Mouse (Mus musculus): ENCODE measurements at regions not wholly inside any gene's neighbourhood (a gene's known extent, or its start where the extent isn't known, plus 50 kb on each side); places are given as distances from the start of the nearest gene placed in this dataset.

DNA sequence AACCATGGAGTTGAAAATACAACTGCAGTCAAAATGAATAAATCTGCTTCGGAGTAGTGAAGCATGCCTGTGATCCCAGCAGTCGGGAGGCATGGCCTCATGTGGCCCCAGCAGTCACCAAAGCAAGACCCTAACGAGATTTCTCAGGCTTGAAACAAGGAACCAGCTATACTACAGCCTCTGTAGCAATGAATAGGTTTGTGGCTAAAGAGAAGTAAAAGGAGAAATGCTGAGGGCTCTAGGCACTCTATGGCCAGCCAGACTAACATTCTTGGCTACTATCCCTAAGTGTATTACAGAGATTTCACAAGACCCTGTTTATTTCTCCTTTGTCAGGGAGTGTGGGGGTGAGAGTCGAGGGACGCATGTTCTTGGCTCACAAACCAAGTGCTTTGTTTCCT lies 531.2 kb upstream of the Cdh11 start:
- TF ChIP-seq CTCF (IDR thresholded peaks at IDR 0.05), result no peak
- no peak for TF ChIP-seq POLR2A (IDR thresholded peaks at IDR 0.05; ENCODE audit: insufficient read depth, low read depth, low read length)
- no peak for TF ChIP-seq EP300 (IDR thresholded peaks at IDR 0.05; ENCODE audit: insufficient read depth, low read depth, low read length)

Data from heart, adult 2 months (tissue).